Mouse (Mus musculus) cortical plate, adult 2 months (tissue): Measurements from ENCODE around the gene N4bp1. TPM values are rescaled to one million over a fixed set of nuclear protein-coding genes. Genes with fewer than 3 reads are reported as not detected.

Source experiments
- H3K27ac ChIP-seq: fragments of 200-500 bp; 2 replicates; pipeline ENCODE4 v1.5.1; 2012; ENCODE audit warnings: low read length, control low read depth, inconsistent platforms; ENCODE audit not compliant: insufficient read depth
- H3K4me1 ChIP-seq: fragments of 200-500 bp; 2 replicates; pipeline ENCODE4 v1.6.1; 2011; ENCODE audit warnings: low read length; ENCODE audit not compliant: control insufficient read depth, insufficient read depth
- H3K4me3 ChIP-seq: fragments of 200-500 bp; 2 replicates; pipeline ENCODE4 v1.5.1; 2011; ENCODE audit warnings: mild to moderate bottlenecking, low read length, control low read depth; ENCODE audit not compliant: insufficient read depth
- CTCF ChIP-seq: fragments of 200-500 bp; IDR thresholded peaks from 2 replicates; pipeline ENCODE4 v1.5.1; 2011; ENCODE audit warnings: mild to moderate bottlenecking, control low read depth, low read length; ENCODE audit not compliant: insufficient read depth; ENCODE audit errors: extremely low read depth
- POLR2A ChIP-seq: fragments of 200-500 bp; IDR thresholded peaks from 2 replicates; pipeline ENCODE4 v1.6.1; 2011; ENCODE audit warnings: mild to moderate bottlenecking, low read length, control low read depth; ENCODE audit not compliant: insufficient read depth; ENCODE audit errors: extremely low read depth
- polyA plus RNA-seq: library from polyadenylated mRNA; depleted of rRNA; stranded (reverse); fragments of >200 nt; gene quantifications from 2 replicates; pipeline ENCODE4 v1.2.3, GENCODE M21; 2012

N4bp1 gene
- polyA plus RNA-seq, 1 experiment, result 16.7 TPM

- H3K27ac ChIP-seq, result no peak overlapping the region
- no peak overlapping the region for H3K4me3 ChIP-seq
- peaks cover 2% of the 10 kb centered on the region; the same call in 1 of the 2 replicates for H3K4me1 ChIP-seq
- no peak for TF ChIP-seq CTCF
- no peak for TF ChIP-seq POLR2A
Observed at GRCm38 (mm10) chr8:86868041-86868440, 17.0 kb downstream of the N4bp1 start.

- Histone ChIP-seq H3K27ac (no peak overlapping the region), H3K4me1 (peaks cover 6% of the 10 kb centered on the region; the same call in 1 of the 2 replicates), H3K4me3 (no peak overlapping the region)
- TF ChIP-seq CTCF (no peak), POLR2A (no peak)
Observed at GRCm38 (mm10) chr8:86864764-86865163, 20.3 kb downstream of the N4bp1 start.

- no peak overlapping the region for H3K4me3 ChIP-seq
- TF ChIP-seq POLR2A, result no peak
- no peak for TF ChIP-seq CTCF
- H3K27ac ChIP-seq, result no peak overlapping the region
- peaks cover 6% of the 10 kb centered on the region for H3K4me1 ChIP-seq
Observed at GRCm38 (mm10) chr8:86862837-86863236, 22.2 kb downstream of the N4bp1 start.

GRCm38 (mm10) chr8:86862155-86862816 lies 22.8 kb downstream of the N4bp1 start:
- Histone ChIP-seq H3K4me1 (peaks cover 6% of the 10 kb centered on the region), H3K27ac (no peak overlapping the region), H3K4me3 (no peak overlapping the region)
- TF ChIP-seq POLR2A (no peak), CTCF (no peak)

GRCm38 (mm10) chr8:86861516-86861915 lies 23.5 kb downstream of the N4bp1 start:
- peaks cover 4% of the 10 kb centered on the region; the same call in 1 of the 2 replicates for H3K4me1 ChIP-seq
- H3K4me3 ChIP-seq, result no peak overlapping the region
- TF ChIP-seq POLR2A (no peak), CTCF (no peak)
- no peak overlapping the region for H3K27ac ChIP-seq

GRCm38 (mm10) chr8:86856248-86856647 lies 28.8 kb downstream of the N4bp1 start:
- H3K4me3 ChIP-seq, result no peak overlapping the region
- TF ChIP-seq POLR2A (no peak), CTCF (no peak)
- no peak overlapping the region for H3K27ac ChIP-seq
- peaks cover 5% of the 10 kb centered on the region; the same call in 1 of the 2 replicates for H3K4me1 ChIP-seq

GRCm38 (mm10) chr8:86854686-86855085 lies 30.4 kb downstream of the N4bp1 start:
- H3K27ac ChIP-seq, result no peak overlapping the region
- H3K4me3 ChIP-seq, result no peak overlapping the region
- peaks cover 2% of the 10 kb centered on the region; the same call in 1 of the 2 replicates for H3K4me1 ChIP-seq
- no peak for TF ChIP-seq CTCF
- TF ChIP-seq POLR2A, result no peak

- H3K4me1 ChIP-seq, result 0 out of 2 replicates have a peak, but pooled peaks cover 2% of the 10 kb centered on the region
- no peak overlapping the region for H3K27ac ChIP-seq
- no peak overlapping the region for H3K4me3 ChIP-seq
- no peak for TF ChIP-seq CTCF
- TF ChIP-seq POLR2A, result no peak
Observed at GRCm38 (mm10) chr8:86853989-86854373, 31.1 kb downstream of the N4bp1 start.

- Histone ChIP-seq H3K27ac (no peak overlapping the region), H3K4me1 (0 out of 2 replicates have a peak, but pooled peaks cover 2% of the 10 kb centered on the region), H3K4me3 (no peak overlapping the region)
- TF ChIP-seq POLR2A (no peak), CTCF (no peak)
Observed at GRCm38 (mm10) chr8:86853266-86853988, 31.6 kb downstream of the N4bp1 start.
